Mouse (Mus musculus): ENCODE results near the gene Usp21.

DNA sequence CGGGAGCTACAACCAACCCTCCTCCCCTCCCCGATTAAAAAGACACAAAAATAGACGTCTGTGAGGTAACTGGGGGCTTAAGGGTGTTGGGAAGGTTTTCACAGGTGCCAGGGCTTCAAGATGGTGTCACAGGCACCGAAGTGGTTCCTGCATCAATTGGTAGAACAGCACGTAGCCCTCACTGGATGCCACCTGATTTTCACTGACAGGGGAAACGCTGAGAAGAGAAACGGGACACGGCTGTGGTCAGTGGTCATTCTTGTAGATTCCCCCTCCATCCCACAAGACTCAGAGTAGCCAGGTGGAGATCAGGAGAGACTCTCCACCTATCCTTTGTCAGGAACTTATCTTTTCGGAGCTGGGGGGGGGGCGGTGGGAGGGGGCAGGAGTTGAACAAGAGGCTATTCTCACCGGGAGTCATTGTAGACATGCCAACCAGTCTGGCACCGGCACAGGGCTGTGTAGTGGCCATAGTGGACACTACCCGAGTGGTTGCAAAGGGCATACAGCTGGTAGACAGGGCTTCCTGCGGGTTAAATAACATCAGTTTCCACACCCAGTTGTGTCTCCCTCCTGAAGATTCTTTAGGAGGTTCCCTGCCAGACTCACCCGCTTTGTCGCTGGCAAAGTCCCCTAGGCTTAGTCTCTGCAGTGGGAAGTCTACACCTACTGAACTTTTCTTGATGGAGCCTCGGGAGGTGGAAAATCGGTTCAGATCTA lies 5.5 kb downstream of the Usp21 start:
- TF ChIP-seq CTCF (conservative IDR thresholded peaks at IDR 0.05; ENCODE audit: low read length) (no peak), NANOG (IDR thresholded peaks at IDR 0.05; ENCODE audit: borderline replicate concordance, low read length) (no peak), POU5F1 (IDR thresholded peaks at IDR 0.05; ENCODE audit: borderline replicate concordance, low read length) (no peak)

Data from E14TG2a.4 (cell line).